Mouse (Mus musculus): Measurements from ENCODE around the gene Grik3.

DNA sequence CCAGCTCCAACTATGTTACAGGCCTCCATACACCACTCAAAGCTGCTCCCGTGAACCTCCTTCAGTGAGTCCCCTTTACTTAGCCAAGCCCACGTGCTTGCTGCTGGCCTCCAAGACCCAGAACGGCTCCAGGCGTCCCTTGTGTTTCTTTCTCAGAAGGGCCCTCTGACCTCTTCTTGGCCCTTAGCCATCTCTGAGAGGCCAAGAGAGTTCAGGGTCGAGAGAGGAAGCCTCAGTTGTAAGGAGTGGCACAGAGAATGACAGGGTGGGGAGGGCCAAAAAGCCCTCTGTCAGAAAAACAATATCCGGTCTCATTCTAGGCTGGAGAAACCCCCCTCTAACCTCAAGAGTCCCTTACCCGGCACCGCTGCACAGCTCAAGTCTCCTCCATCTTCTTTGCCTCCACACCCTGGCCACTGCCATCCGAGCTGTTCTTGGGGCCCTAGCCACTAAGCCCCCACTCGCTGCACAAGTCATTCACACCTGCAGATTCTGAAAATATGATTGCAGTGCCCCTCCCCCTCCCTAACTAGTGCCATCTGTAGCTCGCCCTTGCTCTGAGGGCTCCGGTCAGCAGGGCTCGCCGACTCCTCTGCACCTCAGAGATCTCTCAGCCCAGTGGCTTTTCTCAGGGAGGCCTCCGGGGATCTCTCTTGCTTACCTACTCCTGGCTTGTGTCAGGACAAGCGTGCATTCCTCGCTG, 73.7 kb downstream of the Grik3 start:
- no peak for TF ChIP-seq USF1 (IDR thresholded peaks at IDR 0.05; ENCODE audit: low read depth, low read length)
- no peak for TF ChIP-seq CTCF (conservative IDR thresholded peaks at IDR 0.05 in 1 of 2, IDR thresholded peaks at IDR 0.05 in 1 of 2; ENCODE audit: low read depth in 2 of 2, low read length in 2 of 2)
- no peak for TF ChIP-seq KAT2A (IDR thresholded peaks at IDR 0.05; ENCODE audit: insufficient replicate concordance, low read length)
- TF ChIP-seq POLR2A (IDR thresholded peaks at IDR 0.05; ENCODE audit: low read depth, low read length), result no peak
- TF ChIP-seq RCOR1 (conservative IDR thresholded peaks at IDR 0.05; ENCODE audit: low read depth, low read length), result no peak
- no peak for TF ChIP-seq NELFE (IDR thresholded peaks at IDR 0.05; ENCODE audit: low read depth, low read length)
- no peak for TF ChIP-seq HCFC1 (IDR thresholded peaks at IDR 0.05; ENCODE audit: low read depth, low read length)
- TF ChIP-seq TCF12 (IDR thresholded peaks at IDR 0.05; ENCODE audit: low read depth, low read length), result no peak
- no peak for TF ChIP-seq SIN3A (IDR thresholded peaks at IDR 0.05; ENCODE audit: low read length)
- TF ChIP-seq TBP (conservative IDR thresholded peaks at IDR 0.05; ENCODE audit: low read depth, low read length), result no peak
- no peak for TF ChIP-seq EP300 (IDR thresholded peaks at IDR 0.05; ENCODE audit: low read length)
- no peak for TF ChIP-seq MAX (IDR thresholded peaks at IDR 0.05; ENCODE audit: low read length)
- no peak for TF ChIP-seq MAZ (IDR thresholded peaks at IDR 0.05; ENCODE audit: low read depth, low read length)

All from CH12.LX (cell line).